25 mouse cellular contexts compared by ENCODE assay signal in the genomic region with DNA sequence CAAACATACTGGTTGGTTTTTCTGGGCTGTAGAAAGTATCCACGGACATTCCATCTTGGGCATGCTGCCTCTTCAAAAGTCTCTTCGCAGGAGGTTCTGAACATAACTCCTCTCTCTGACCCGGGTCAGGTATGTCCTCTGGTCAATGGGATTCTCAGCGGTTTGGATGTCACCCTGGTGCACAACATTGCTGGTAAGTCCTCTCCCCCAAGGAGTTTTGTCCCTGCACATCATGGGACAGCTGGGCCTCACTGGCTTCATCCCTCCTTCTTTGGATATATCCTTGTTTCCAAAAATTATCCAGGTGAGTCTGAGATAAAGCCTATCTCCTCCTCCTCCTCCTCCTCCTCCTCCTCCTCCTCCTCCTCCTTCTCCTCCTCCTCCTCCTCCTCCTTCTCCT. TPM values are rescaled to one million over a fixed set of nuclear protein-coding genes. Genes with fewer than 3 reads are reported as not detected.
"Had no signal": no experiment of that assay in that cellular context is flagged by ENCODE, and none has a peak within 500 bp of the region (broad histone marks: within the 10 kb centered on the region; RNA-seq: fewer than 3 reads in every experiment).

No protein-coding gene starts in this region.

- H3K27me3 ChIP-seq: neural tube, embryonic 13.5 days; neural tube, embryonic 15.5 days; stomach, embryonic 15.5 days had no signal

- H3K4me3 ChIP-seq: neural tube, embryonic 13.5 days; neural tube, embryonic 15.5 days; stomach, embryonic 15.5 days had no signal

- H3K4me1 ChIP-seq: neural tube, embryonic 13.5 days; stomach, embryonic 15.5 days had no signal

- H3K9me3 ChIP-seq: neural tube, embryonic 13.5 days; neural tube, embryonic 15.5 days; stomach, embryonic 15.5 days had no signal

- H3K36me3 ChIP-seq: neural tube, embryonic 13.5 days; neural tube, embryonic 15.5 days; stomach, embryonic 15.5 days had no signal

- H3K27ac ChIP-seq: neural tube, embryonic 13.5 days; neural tube, embryonic 15.5 days; stomach, embryonic 15.5 days; stomach, postnatal 0 days had no signal

- DNase-seq: retina, postnatal 1 day; right cerebral cortex, adult 18-20 months; right cerebral cortex, postnatal 14 days; right cerebral cortex, postnatal 25 days; right cerebral cortex, postnatal 4 days; spleen, adult 18-20 months; thymus, adult 18-20 months; thymus, adult 2 months; thymus, postnatal 14 days; thymus, postnatal 25 days; thymus, postnatal 36 days; thymus, postnatal 4 days had no signal

RNA-seq across cellular contexts. Expression of a gene that starts 4.8 kb away (rescaled TPM):
- total RNA-seq: neutrophil, adult 5-6 weeks had no signal
- polyA plus RNA-seq: neural tube, embryonic 13.5 days; neural tube, embryonic 14.5 days; neural tube, embryonic 15.5 days; small intestine, adult 2 months; spleen, adult 2 months; stomach, embryonic 14.5 days; stomach, embryonic 15.5 days; stomach, embryonic 16.5 days; stomach, postnatal 0 days; urinary bladder, adult 2 months had no signal

RNA-seq across cellular contexts. Expression of a gene that starts 14.9 kb away (rescaled TPM):
- total RNA-seq: neutrophil, adult 5-6 weeks had no signal
- polyA plus RNA-seq: neural tube, embryonic 13.5 days; neural tube, embryonic 14.5 days; neural tube, embryonic 15.5 days; small intestine, adult 2 months; spleen, adult 2 months; stomach, embryonic 14.5 days; stomach, embryonic 15.5 days; stomach, embryonic 16.5 days; stomach, postnatal 0 days; testis, adult 2 months; urinary bladder, adult 2 months had no signal

RNA-seq across cellular contexts. Expression of a gene that starts 17.4 kb away (rescaled TPM):
- total RNA-seq: neutrophil, adult 5-6 weeks had no signal
- polyA plus RNA-seq: neural tube, embryonic 13.5 days; neural tube, embryonic 14.5 days; neural tube, embryonic 15.5 days; small intestine, adult 2 months; spleen, adult 2 months; stomach, embryonic 14.5 days; stomach, embryonic 15.5 days; stomach, embryonic 16.5 days; stomach, postnatal 0 days; thymus, postnatal 0 days; urinary bladder, adult 2 months had no signal

RNA-seq across cellular contexts. Expression of a gene that starts 43.1 kb away (rescaled TPM):
- total RNA-seq: neutrophil, adult 5-6 weeks had no signal
- polyA plus RNA-seq: neural tube, embryonic 13.5 days; neural tube, embryonic 14.5 days; neural tube, embryonic 15.5 days; small intestine, adult 2 months; spleen, adult 2 months; urinary bladder, adult 2 months had no signal
